Mouse (Mus musculus): ENCODE measurements around the gene Galnt18.

DNA sequence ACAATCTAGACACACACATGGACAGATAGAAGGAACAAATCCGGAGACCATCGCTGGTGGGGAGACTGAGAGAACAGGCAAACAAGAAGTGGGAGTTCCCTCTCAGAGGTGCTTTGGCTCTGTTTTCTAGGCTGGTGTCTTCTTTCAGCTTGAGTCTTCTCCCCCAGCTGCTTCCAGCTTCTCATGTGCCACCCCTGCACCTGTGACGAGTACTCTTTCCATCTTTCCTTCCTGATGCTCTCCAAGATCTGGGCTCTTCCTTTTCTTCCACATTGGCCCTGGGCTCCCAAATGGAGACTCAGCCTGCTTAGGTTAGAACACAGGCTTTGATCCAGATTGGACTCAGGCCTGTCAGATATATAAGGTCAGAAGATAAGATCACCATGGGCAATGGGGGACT lies 12.4 kb upstream of the Galnt18 start:
- TF ChIP-seq CTCF (IDR thresholded peaks at IDR 0.05; ENCODE audit: low read depth) (no peak), EP300 (IDR thresholded peaks at IDR 0.05; ENCODE audit: low read depth) (no peak)
